Mouse (Mus musculus) liver, adult (tissue): ENCODE measurements around the gene Lmntd1.

Experiments
- GATA4 ChIP-seq: IDR thresholded peaks from 2 replicates; pipeline ENCODE4 v1.6.1; 2014; ENCODE audit warnings: mild to moderate bottlenecking, low read length; ENCODE audit not compliant: insufficient replicate concordance

Gene Lmntd1

GRCm38 (mm10) chr6:145585052-145585973 is 28.8 kb downstream of the Lmntd1 start:
- no peak for TF ChIP-seq GATA4

DNA sequence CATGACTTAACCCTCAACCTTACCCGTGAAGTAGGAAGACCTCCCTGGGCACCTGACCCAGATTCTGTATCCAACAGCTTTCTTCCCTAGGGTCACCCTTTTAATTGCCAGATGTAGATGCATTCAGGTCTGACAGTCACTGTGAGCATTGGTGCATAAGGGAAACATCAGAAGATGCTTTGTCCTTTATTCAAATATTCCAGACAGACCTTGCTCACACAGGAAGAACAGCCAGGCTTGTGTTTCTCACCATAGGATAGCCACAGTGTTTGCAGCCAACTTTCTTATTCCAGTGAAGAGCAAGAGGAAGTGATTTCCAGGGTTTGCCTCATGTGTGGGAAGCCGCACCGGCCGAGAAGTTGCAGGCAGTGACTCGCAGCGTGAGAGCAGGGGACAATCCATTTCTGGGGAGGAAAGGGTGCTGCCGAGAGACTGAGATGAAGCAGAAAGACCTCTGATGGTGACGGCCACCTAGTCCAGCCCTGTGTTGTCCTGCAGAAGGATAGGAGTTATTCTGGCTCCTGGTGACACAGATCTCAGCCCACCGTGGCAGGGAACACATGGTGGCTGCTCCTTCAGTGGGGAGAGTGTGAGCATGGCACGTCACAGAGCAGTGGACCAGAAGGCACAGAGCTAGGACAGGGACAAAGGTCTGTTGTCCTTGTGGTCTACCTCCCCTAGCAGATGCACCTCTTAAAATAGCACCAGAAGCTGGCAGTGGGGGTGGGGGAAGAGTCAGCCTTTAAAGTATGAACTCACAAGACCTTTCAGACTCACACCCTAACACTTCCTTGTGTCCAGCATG is 32.6 kb downstream of the Lmntd1 start:
- TF ChIP-seq GATA4 = no peak

GRCm38 (mm10) chr6:145579761-145580160 is 34.4 kb downstream of the Lmntd1 start:
- no peak for TF ChIP-seq GATA4

DNA sequence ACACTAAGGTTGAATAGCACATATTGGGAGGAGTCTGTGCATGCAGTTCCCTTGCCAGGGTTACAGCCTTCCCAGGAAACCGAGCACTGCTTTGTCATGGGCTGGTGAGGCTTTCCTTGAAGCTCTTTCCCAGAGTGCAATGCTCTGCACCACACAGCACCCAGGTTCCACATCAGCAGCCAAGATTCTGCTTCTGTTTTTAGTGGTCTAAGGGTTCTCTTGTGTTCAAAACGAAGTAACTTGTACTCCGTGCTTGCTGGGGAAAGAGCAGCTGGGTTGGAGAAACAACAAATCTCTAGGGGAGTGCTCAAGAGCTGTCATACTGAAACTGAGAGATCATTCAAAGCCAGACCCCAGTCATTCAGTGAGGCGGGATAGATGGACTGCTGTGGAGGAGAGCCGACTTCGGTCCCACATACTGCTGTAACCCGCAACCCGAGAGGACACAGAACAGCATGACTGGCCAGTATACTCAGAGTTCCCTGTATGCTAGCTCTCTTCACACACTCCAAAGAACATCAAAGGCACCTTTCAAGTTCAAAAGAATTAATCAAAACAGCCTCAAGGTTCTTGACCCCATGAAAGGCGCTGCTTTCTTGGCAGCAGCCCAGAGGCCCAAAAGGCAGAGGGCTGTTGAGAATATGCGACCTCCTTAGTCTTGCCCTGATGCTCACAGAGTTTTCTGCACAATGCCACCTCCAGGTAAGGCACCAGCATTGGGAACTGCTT is 35.5 kb downstream of the Lmntd1 start:
- no peak for TF ChIP-seq GATA4

DNA sequence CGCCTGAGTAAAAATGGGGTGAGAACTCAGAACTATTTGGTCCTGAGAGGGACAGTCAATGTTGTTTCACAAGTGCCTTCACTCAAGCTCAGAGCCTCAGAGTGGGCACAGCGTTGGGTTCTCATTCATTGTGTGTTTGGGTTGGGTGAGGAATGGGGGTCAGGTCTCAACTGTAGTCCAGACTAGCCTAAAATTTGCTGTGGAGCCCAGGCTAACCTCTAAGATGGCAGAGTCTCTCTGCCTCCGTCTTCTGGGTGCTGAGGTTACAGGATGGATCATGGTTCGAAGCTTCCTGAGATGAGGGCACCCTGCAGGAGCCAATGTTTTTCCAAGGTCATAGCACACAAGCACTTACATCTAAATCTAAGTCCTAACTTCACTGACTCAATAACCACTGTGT is 37.4 kb downstream of the Lmntd1 start:
- TF ChIP-seq GATA4 = no peak

GRCm38 (mm10) chr6:145573250-145574013 is 40.7 kb downstream of the Lmntd1 start:
- no peak for TF ChIP-seq GATA4

DNA sequence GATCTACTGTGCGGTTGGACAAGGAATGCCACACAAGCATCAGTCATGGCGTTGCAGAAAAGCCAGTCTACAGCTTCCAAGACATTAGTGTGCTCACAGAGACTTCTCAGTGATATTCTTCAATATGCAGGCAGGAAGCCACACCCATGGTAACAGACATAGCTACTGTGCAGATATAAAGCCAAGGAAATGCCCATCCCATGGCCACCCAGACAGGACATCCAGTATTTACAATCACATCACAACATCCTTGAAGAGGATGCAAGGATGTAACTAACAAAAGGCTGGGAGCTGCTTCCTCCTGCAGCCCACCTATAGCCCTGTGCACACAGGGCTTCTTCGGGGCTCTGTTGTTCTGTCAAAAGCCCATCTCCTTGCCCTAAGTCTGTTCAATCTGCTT is 45.4 kb downstream of the Lmntd1 start:
- TF ChIP-seq GATA4 = no peak

- TF ChIP-seq GATA4 = no peak
Measured at GRCm38 (mm10) chr6:145567832-145568231, 46.3 kb downstream of the Lmntd1 start.

DNA sequence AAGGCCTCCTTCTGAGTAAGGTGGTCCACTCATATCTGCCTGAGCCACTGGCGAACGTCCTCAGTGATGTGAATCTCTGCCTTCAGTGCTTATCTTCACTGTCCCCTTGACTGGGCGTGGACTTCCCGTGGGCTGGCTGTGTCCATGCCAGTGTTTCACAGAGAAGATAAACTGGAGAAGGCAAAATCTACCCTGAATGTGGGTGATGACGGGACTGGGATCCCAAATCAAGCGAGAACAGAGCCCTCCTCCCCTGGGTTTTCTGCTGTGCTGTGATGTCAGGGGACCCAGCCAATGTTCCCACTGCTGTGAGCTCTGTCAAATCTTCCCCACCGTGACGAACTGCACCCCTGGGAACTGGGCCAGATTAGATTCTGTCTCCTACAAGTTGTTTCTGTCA is 46.8 kb downstream of the Lmntd1 start:
- TF ChIP-seq GATA4 = no peak

DNA sequence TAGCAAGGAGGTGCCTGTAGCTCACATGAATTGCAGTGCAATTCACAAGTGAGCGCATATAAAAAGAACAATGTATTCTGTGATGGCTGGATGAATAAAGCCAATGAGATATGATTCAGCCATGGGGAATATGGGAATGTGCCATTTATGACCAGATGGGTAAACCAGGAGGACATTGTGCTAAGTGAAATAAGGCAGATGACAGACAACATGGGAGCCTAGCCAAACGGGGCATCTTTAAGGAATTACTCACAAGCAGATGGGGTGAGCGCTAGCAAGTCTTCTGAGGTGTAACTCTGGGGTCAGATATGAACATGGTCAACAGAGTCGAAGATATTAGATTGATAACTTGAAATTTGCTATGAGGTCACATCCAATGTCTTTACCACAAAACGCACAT is 48.5 kb downstream of the Lmntd1 start:
- TF ChIP-seq GATA4 = no peak

- TF ChIP-seq GATA4 = no peak
Measured at GRCm38 (mm10) chr6:145564671-145565070, 49.4 kb downstream of the Lmntd1 start.

- TF ChIP-seq GATA4 = no peak
Measured at GRCm38 (mm10) chr6:145557059-145557992, 56.8 kb downstream of the Lmntd1 start.

DNA sequence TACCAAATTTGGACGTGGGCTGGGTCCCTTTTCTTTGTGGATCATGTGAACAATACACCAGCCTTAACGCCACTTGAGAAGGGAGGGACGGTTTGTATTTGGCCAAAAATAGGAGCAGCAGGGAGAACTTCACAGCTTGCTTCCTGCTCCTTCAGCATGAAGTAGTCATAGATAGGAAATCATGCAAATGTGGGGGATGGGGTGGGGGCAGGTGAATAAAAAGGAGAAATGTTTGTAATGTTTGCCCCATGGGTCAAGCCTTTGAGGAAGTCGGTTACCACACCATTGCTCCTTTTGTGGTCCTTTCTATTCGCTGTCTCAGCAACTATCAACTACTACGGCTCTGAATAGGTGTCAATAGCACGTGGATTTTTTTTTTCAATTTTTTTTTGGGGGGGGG is 60.9 kb downstream of the Lmntd1 start:
- TF ChIP-seq GATA4 = no peak

GRCm38 (mm10) chr6:145552817-145553216 is 61.3 kb downstream of the Lmntd1 start:
- TF ChIP-seq GATA4 = no peak
